In the genomic region with DNA sequence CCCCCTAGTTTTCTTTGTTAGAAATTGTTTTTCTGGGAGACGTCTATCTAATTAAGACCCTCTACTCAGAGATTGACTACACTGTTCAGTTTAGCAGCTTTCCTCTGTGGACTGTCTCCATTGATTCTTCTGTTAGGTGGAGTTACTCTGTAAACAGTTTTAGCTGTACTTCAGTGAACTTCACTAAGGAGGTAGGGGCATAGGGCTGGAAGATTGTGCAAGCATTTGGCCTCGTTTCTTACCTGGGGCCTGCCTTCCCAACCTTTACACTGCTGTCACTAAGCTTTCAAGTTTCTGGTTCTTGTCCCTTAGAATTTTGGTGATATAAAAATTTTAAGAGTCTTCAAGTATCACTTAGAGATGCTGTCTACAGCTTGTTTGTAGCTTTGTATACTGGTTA, we compare ENCODE assay signal across 23 mouse cellular contexts. TPM values are rescaled to one million over a fixed set of nuclear protein-coding genes. Genes with fewer than 3 reads are reported as not detected.
DNase-seq lines count a peak whose midpoint lies in the region; ATAC-seq and TF ChIP-seq lines count a peak whose summit lies in the region.
"Had no signal": no experiment of that assay in that cellular context is flagged by ENCODE, and none has a peak within 500 bp of the region (broad histone marks: within the 10 kb centered on the region; RNA-seq: fewer than 3 reads in every experiment).

No protein-coding gene starts in this region.

- ATAC-seq in liver, embryonic 12.5 days, result no peak
- ATAC-seq: forebrain, embryonic 13.5 days; forebrain, embryonic 16.5 days; Patski had no signal

- H3K36me3 ChIP-seq in kidney, adult 2 months (ENCODE audit: control insufficient read depth, insufficient read depth, low read length), result peaks cover 1% of the 10 kb centered on the region; the same call in 1 of the 2 replicates
- peaks cover 15% of the 10 kb centered on the region for H3K36me3 ChIP-seq in liver, adult 2 months (ENCODE audit: control insufficient read depth, insufficient read depth, low read length)
- peaks cover 45% of the 10 kb centered on the region for H3K36me3 ChIP-seq in liver, embryonic 12.5 days

- H3K4me3 ChIP-seq in kidney, adult 2 months (ENCODE audit: insufficient read depth, low read depth, low read length), result no peak overlapping the region
- no peak overlapping the region for H3K4me3 ChIP-seq in liver, adult 2 months (ENCODE audit: insufficient read depth, low read depth, low read length)
- no peak overlapping the region for H3K4me3 ChIP-seq in liver, embryonic 12.5 days
- no peak overlapping the region for H3K4me3 ChIP-seq in lung, adult 2 months (replicated peaks; ENCODE audit: extremely low read depth, low read depth, low read length)
- H3K4me3 ChIP-seq: forebrain, embryonic 10.5 days; forebrain, embryonic 13.5 days; gastrocnemius, adult 2 months; hindbrain, embryonic 12.5 days had no signal

- peaks cover 10% of the 10 kb centered on the region; the same call in 1 of the 2 replicates for H3K4me1 ChIP-seq in kidney, adult 2 months (ENCODE audit: control insufficient read depth, insufficient read depth, low read length)
- H3K4me1 ChIP-seq in liver, adult 2 months (ENCODE audit: control insufficient read depth, insufficient read depth, low read length), result peaks cover 21% of the 10 kb centered on the region
- peaks cover 43% of the 10 kb centered on the region for H3K4me1 ChIP-seq in liver, embryonic 12.5 days
- peaks cover 3% of the 10 kb centered on the region; the same call in 1 of the 2 replicates for H3K4me1 ChIP-seq in lung, adult 2 months (ENCODE audit: control insufficient read depth, insufficient read depth, low read length)

- H3K9ac ChIP-seq in liver, adult 2 months (ENCODE audit: low read depth, low read length), result no peak overlapping the region
- no peak overlapping the region for H3K9ac ChIP-seq in liver, embryonic 12.5 days
- H3K9ac ChIP-seq: forebrain, embryonic 13.5 days; hindbrain, embryonic 12.5 days had no signal

- no peak for TF ChIP-seq CTCF in kidney, adult 2 months (conservative IDR thresholded peaks at IDR 0.05; ENCODE audit: insufficient read depth, insufficient read length, low read depth, low read length)
- no peak for TF ChIP-seq CTCF in liver, adult 2 months (IDR thresholded peaks at IDR 0.05; ENCODE audit: low read depth, low read length)
- no peak for TF ChIP-seq CTCF in lung, adult 2 months (IDR thresholded peaks at IDR 0.05; ENCODE audit: insufficient read depth, low read length)

- TF ChIP-seq POLR2A in kidney, adult 2 months (IDR thresholded peaks at IDR 0.05; ENCODE audit: low read depth, low read length), result no peak
- no peak for TF ChIP-seq POLR2A in liver, adult 2 months (IDR thresholded peaks at IDR 0.05; ENCODE audit: extremely low read depth, insufficient read depth, low read length)
- TF ChIP-seq POLR2A in lung, adult 2 months (IDR thresholded peaks at IDR 0.05; ENCODE audit: borderline replicate concordance, extremely low read depth, low read depth, low read length), result no peak

- H3K27me3 ChIP-seq in kidney, adult 2 months (replicated peaks; ENCODE audit: control insufficient read depth, insufficient read depth, low read length), result no peaks in the 10 kb centered on the region
- no peaks in the 10 kb centered on the region for H3K27me3 ChIP-seq in liver, adult 2 months (ENCODE audit: control insufficient read depth, insufficient read depth, low read length)
- H3K27me3 ChIP-seq in liver, embryonic 12.5 days (replicated peaks), result no peaks in the 10 kb centered on the region
- H3K27me3 ChIP-seq: CH12.LX; forebrain, embryonic 13.5 days; hindbrain, embryonic 12.5 days; Patski had no signal

- H3K9me3 ChIP-seq in liver, embryonic 12.5 days (replicated peaks), result no peaks in the 10 kb centered on the region
- H3K9me3 ChIP-seq: forebrain, embryonic 13.5 days; G1E; hindbrain, embryonic 12.5 days had no signal

- H3K27ac ChIP-seq in kidney, adult 2 months (ENCODE audit: insufficient read depth, low read depth, low read length), result no peak overlapping the region
- H3K27ac ChIP-seq in liver, adult 2 months (replicated peaks; ENCODE audit: insufficient read depth, low read depth, low read length), result no peak overlapping the region
- no peak overlapping the region for H3K27ac ChIP-seq in liver, embryonic 12.5 days
- H3K27ac ChIP-seq: forebrain, embryonic 10.5 days; forebrain, embryonic 13.5 days; hindbrain, embryonic 12.5 days had no signal

- peaks cover 33% of the 10 kb centered on the region for H3K79me2 ChIP-seq in liver, adult 2 months (ENCODE audit: control insufficient read depth, insufficient read depth, low read length)

- DNase-seq in kidney, adult 2 months, result peak; percentile 72
- DNase-seq in kidney, postnatal 10 days, result no peak
- peak; percentile 89 for DNase-seq in liver, adult 2 months (ENCODE audit: extremely low read depth, low read depth, low spot score)
- DNase-seq in lung, postnatal 25 days (ENCODE audit: low spot score), result peak; percentile 26
- no peak for DNase-seq in lung, adult 2 months
- DNase-seq in frontal cortex, adult 2 months (ENCODE audit: extremely low spot score in 1 of 2, low spot score in 1 of 2), result no peak
- DNase-seq: adrenal gland, postnatal 10 days; adrenal gland, postnatal 36 days; B cell, adult 2 months; cerebellum, adult 18-20 months; cerebellum, adult 9-10 months; cerebellum, postnatal 14 days; gastrocnemius, adult 2 months; gastrocnemius, postnatal 14 days; heart, adult 11 months had no signal

- WGBS in kidney, adult 2 months, result 47% methylated on average over 2 of the region's 2 CpGs
- WGBS in liver, adult 2 months, result 22% methylated on average over 2 of the region's 2 CpGs
- WGBS in liver, embryonic 12.5 days (ENCODE audit: insufficient replicate concordance), result 59% methylated on average over 2 of the region's 2 CpGs
- WGBS in lung, adult 2 months, result 65% methylated on average over 2 of the region's 2 CpGs

- no peak overlapping the region for H3K4me2 ChIP-seq in liver, embryonic 12.5 days
- H3K4me2 ChIP-seq: forebrain, embryonic 13.5 days; hindbrain, embryonic 12.5 days had no signal

RNA-seq across cellular contexts. Expression of gene 9530068E07Rik, which starts 5.2 kb away (rescaled TPM):
- polyA plus RNA-seq in kidney, adult 2 months (2012; rRNA removed), result 219 and 245 TPM in 2 replicates
- 110 and 121 TPM in 2 replicates for total RNA-seq in liver, adult 2 months (2014; rRNA removed)
- 111 and 123 TPM in 2 replicates for polyA plus RNA-seq in liver, adult 2 months (2012; rRNA removed)
- polyA plus RNA-seq in liver, embryonic 12.5 days (2016; fragmentation: Nextera tagmentation; extraction: Ambion mirVana), result 72.5 and 76.4 TPM in 2 replicates
- 160 and 194 TPM in 2 replicates for polyA plus RNA-seq in lung, adult 2 months (2012; rRNA removed)
- 82.2 and 82.4 TPM in 2 replicates for polyA plus RNA-seq in frontal cortex, adult 2 months (2012; rRNA removed)

RNA-seq across cellular contexts. Expression of gene Vdac1, which starts 40.8 kb away (rescaled TPM):
- polyA plus RNA-seq in kidney, adult 2 months (2012; rRNA removed), result 259 and 341 TPM in 2 replicates
- total RNA-seq in liver, adult 2 months (2014; rRNA removed), result 213 and 220 TPM in 2 replicates
- 71.7 and 75.9 TPM in 2 replicates for polyA plus RNA-seq in liver, adult 2 months (2012; rRNA removed)
- 156 and 159 TPM in 2 replicates for polyA plus RNA-seq in liver, embryonic 12.5 days (2016; fragmentation: Nextera tagmentation; extraction: Ambion mirVana)
- polyA plus RNA-seq in lung, adult 2 months (2012; rRNA removed), result 34.1 and 65.1 TPM in 2 replicates
- 421 and 422 TPM in 2 replicates for polyA plus RNA-seq in frontal cortex, adult 2 months (2012; rRNA removed)

Comparison
In these comparisons a context has a peak if more than half of its experiments do, and no peak if none do; other contexts are left out.
1. DNase-seq: peak in kidney, adult 2 months (single experiment), liver, adult 2 months (single experiment) and lung, postnatal 25 days (single experiment); none in kidney, postnatal 10 days (single experiment), lung, adult 2 months (single experiment) and frontal cortex, adult 2 months (0 of 2).